Mouse (Mus musculus) urinary bladder, adult 18-20 months (tissue): ENCODE measurements around the gene Dgat2.

Experiments
- DNase-seq, 2 experiments: peaks; one replicate each; pipeline ENCODE4 v3.0.0; 2022; ENCODE audit warnings: low spot score in 2 of 2, mixed read lengths in 2 of 2

Dgat2 gene

GRCm38 (mm10) chr7:99140511-99140910 is 42.0 kb downstream of the Dgat2 start:
- no peak for DNase-seq

- DNase-seq: no peak
Measured at GRCm38 (mm10) chr7:99139841-99140491, 42.6 kb downstream of the Dgat2 start.

GRCm38 (mm10) chr7:99137541-99137940 is 45.0 kb downstream of the Dgat2 start:
- DNase-seq: no peak

- DNase-seq: no peak
Measured at GRCm38 (mm10) chr7:99136789-99137188, 45.7 kb downstream of the Dgat2 start.

- DNase-seq: no peak
Measured at GRCm38 (mm10) chr7:99133811-99134402, 48.6 kb downstream of the Dgat2 start.

- no peak for DNase-seq
Measured at GRCm38 (mm10) chr7:99132597-99132996, 49.9 kb downstream of the Dgat2 start.

- no peak for DNase-seq
Measured at GRCm38 (mm10) chr7:99131819-99132353, 50.6 kb downstream of the Dgat2 start.

- DNase-seq: no peak
Measured at GRCm38 (mm10) chr7:99128965-99129364, 53.6 kb downstream of the Dgat2 start.

- DNase-seq: no peak
Measured at GRCm38 (mm10) chr7:99128020-99128950, 54.2 kb downstream of the Dgat2 start.

- no peak for DNase-seq
Measured at GRCm38 (mm10) chr7:99126057-99126456, 56.5 kb downstream of the Dgat2 start.

- DNase-seq: no peak
Measured at GRCm38 (mm10) chr7:99122651-99123050, 59.9 kb downstream of the Dgat2 start.

- DNase-seq: no peak
Measured at GRCm38 (mm10) chr7:99120865-99121521, 61.5 kb downstream of the Dgat2 start.

GRCm38 (mm10) chr7:99120082-99120481 is 62.4 kb downstream of the Dgat2 start:
- DNase-seq: no peak

GRCm38 (mm10) chr7:99116781-99117180 is 65.7 kb downstream of the Dgat2 start:
- DNase-seq: no peak

- DNase-seq: peak; percentile 31 to 70
Measured at GRCm38 (mm10) chr7:99114006-99114726, 68.4 kb downstream of the Dgat2 start.

GRCm38 (mm10) chr7:99107566-99107965 is 75.0 kb downstream of the Dgat2 start:
- no peak for DNase-seq

- no peak for DNase-seq
Measured at GRCm38 (mm10) chr7:99106714-99107270, 75.7 kb downstream of the Dgat2 start.
